Mouse (Mus musculus) T-cell, adult 2 months (primary cell): ENCODE data around the gene Dcaf4.

Source experiments
- DNase-seq: peaks from one replicate; pipeline ENCODE4 v3.0.0; 2022; ENCODE audit warnings: low spot score

Gene Dcaf4

DNA sequence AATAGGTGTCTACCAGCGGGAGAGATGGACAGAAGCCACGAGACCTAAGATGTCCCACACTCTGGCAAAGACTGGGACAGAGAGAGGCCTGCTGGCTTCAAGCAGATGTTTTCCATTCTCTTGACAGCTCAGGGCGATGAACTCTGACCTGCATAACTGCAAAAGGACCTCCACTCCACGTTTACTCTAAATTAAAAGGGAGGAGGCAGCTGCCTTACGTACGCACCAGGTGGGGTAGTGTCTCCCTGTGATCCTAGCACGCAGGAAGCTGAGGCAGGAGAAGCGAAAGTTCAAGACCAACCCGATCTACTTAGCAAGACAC is 24.3 kb upstream of the Dcaf4 start:
- DNase-seq: no peak

DNA sequence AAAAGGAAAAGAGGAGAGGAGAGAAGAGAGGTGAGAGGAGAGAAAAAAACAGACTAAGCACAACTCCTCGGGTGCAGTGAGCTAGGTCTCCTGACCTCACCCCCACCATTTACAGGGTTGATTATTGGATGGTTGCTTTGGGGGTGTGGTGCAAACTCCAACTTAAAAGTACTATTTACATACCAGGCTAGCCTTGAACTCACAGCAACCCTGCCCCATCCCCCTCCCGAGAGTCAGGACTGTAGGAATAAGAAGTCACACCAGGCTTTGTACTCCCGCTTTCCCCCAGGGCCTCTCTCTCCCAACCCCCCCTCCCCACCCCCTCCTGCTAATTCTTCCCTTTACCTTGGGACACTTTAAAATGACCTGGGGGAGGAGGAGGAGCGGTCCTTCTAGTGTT is 23.9 kb upstream of the Dcaf4 start:
- no peak for DNase-seq

DNA sequence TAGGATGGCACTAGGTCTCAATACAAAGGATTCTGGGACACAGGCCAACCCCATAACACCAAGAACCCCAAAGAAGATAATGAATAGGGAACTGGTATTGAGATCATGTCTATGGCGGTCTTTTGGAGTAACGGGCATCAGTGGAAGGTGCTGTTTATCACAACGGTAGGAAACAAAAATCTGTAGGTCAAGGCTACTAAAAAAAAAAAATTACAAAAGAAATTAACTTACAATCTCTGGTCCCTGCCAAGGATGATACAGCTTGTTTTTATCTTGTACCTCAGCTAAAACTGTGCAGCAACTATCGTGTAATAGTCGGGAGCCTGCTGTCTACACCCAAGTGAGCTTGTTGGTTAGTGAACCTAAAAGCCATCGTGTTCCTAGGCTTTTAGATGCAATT is 23.5 kb upstream of the Dcaf4 start:
- no peak for DNase-seq

DNA sequence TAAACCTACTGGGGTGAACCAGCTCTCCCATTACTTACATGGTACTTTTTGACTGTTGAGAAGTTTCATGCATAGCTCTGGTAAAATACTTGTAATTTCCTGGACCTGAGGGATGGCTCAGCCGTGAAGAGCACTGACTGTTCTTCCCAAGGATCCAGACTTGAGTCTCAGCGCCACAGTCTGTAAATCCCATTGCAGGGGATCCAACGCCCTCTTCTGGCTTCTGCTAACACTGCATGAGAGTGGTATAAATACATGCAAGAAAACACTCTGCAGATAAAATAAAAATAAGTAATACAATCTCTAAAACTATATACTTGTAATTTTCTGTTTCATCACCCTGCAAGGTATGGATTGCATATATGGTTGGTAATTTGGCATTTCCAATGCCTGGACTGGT is 22.3 kb upstream of the Dcaf4 start:
- no peak for DNase-seq

DNA sequence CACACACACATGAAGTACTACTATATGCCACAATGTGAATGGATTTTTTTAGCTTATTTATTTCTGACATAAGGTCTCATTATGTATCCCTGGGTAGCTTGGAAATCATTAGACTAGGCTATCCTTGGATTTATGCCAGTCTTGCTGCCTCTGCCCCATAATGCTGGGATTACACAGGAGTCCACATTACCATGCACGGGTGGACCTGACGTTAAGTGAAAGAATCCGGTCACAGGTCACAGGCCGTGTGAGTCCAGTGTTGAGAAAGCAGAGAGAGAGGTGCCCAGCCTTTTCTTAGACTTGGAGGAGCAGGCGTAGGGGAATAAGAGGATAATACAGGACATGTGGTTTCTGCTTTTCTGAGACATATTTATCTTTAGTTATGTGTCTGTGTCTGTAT is 21.0 kb upstream of the Dcaf4 start:
- DNase-seq: no peak

DNA sequence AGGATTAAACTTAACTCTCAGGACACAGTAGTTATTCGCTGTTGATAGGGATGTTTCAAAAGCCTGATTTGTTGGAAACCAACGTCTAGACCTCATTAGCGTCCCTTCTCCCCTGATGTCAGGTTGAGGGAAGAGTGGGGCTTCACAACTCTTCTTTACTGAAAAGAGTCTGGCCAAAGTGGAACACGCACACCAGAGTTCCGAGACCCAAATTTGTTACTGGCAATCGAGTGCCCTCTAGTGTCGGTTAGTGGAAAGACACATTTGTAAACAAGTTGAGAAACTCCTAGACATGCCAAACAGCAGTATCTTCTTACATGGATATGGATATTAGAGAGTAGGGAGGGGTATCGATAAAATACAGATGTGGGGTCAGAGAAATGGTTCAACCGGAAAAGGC is 18.1 kb upstream of the Dcaf4 start:
- DNase-seq: peak; percentile 49

DNA sequence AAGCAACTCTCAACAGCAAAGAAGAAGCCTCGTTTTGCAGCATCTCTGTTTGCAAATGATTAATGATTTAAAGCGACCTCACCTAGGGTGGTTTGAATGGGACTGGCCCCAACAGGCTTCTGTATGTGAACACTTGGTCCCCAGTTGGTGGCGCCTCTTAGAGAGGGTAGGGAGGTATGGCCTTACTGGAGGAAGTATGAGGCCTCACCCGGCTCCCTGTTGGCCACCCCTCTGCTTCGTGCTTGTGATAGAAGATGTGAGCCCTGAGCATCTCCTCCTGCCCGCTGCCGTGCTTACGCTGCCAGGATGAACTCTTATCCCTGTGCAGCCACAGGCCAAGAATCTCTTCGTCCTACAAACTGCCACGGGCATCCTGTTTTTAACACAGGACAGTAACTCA is 13.7 kb upstream of the Dcaf4 start:
- no peak for DNase-seq

DNA sequence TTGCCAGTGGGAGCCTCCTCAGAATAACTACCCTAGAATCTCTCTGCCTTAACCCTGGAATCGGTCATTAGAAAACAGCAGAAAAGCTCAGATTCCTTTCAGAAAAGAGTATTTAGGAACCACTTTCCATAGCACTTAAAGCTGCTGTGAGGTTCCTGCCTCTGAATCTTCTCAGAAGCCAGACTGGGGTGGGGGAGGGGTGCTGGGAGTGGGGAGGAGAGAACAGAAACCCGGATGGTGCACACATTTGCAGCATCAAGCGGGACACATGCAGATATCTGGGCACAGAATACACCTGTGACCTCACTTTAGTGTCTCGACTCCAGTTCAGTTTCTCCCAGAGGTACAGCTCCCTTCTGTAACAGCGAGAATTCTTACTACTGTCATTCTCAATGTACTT is 9.7 kb upstream of the Dcaf4 start:
- DNase-seq: no peak

DNA sequence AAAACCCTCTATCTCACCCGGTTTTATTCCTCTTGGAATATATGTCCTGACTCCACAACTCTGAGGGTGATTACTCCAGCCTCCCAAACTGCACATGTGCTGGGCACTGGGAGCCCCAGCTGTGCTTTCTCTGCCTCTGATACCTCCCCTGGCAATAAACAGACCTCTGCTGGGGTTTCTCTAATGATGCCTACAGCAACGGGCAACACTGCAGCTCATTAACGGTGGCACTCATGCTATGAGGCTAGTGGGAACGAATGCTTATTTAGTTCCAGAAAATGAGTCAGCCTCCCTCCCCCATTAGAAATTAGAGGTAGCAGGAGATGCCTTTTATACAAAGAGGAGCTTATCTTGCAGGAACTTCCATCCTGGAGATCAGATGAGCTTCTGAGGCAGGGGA is 7.5 kb upstream of the Dcaf4 start:
- no peak for DNase-seq

DNA sequence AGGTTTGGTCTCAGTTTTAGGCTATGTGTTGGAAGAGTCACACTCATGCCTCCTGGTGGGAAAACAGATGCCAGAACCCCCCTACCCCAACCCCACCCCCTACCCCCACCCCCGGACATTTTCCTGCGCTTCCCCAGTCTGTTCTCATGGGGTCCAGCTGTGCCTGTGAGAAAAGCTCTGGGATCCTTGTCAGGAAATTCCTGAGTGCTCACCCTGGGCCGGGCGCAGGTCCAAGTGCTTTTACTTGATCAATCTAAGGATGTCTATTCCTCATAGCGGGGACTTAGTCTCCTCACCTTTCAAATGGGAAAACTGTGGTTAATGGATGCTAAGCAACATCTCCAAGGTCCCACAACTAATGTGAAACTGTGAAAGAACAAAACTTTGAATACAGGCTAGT is 7.1 kb upstream of the Dcaf4 start:
- DNase-seq: no peak

DNA sequence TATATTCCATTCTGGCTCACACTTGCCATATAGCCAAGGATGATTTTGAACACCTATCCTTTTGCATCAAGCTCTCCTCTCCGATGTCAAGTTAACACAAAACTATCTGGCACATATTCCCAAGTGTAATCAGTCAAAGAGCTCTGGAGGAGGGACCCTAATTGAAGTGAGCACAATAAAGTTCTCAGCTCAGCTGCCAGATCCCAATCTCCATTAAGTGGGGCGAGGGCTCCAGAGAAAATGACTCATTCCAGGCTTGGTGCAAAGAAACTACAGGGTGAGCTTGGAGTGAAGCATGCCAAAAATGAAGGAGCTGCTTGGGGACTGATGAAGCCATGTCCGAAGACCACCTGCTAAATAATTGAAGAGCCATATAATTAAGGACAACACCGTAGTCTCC is 6.0 kb upstream of the Dcaf4 start:
- no peak for DNase-seq

DNA sequence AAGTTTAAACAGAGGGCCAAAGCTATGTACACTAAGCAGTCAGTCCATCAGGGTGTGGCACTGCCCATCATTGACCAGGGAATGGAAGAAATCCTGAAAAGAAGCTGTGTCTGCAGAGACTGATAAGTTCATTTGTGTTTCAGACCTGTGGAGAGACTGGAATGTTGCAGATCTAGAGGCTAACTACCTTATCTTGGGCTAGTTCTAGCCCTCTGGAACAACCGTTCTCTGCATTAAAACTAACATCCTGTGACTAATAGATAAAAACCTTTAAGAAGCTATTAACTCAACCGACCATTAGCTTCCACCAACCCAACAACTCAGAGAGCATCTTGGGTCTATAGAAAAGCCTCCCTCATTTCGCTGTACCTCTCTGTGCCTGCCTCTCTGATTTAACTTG is 2.7 kb upstream of the Dcaf4 start:
- DNase-seq: no peak

DNA sequence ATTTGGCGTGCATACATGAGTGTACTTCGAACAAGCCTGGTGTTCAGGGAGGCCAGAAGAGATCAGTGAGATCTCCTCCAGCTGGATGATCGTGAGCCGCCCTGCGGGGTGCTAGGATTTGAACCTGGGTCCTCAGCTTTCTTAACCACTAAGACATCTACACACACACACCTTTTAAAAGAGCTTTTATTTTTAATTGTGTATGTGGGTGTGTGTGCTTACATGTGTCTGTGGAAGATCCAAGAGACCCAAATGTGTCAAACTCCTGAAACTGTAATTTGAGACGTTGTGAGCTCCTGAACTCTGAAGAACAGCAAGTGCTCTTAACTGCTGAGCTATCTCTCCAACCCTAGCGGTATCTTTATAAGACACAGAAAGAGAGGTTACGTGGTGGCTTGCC is 817 bp downstream of the Dcaf4 start:
- DNase-seq: no peak

DNA sequence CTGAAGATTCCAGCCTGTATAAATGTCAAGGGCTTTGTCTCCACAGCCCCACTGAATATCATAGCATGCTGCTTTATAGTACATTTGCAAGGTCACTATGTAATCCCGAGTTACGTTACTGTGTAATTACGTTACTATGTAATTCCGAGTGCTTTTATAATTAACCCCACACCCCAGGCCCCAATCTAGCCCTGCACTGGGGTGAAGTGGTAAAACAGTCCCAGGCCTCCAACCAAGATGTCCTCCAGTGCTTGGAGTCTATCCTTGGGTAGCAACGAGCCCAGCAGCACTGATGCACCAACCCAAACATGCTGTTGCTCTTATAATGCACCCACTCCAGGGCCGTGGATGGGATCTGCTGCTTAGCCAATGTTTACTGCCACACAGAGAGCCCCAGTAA is 2.8 kb downstream of the Dcaf4 start:
- DNase-seq: no peak

DNA sequence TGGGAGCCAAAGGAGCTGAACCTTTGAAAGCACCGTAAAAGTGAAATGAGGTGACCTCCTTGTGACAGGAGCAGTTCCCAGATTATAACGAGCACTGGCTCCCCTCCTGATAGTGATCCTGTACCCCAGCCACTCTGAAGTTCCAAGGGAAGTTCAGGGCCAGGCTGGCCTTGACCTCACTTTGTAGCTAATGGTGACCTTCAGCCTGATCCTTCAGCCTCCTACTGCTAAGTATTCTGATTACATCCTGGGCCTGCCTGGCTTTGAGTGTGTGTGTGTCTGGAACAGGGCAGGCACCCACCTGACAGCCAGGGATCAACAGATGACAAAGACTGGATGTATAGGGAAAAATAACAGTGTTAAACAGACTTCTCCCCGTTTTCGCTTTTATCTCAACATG is 3.6 kb downstream of the Dcaf4 start:
- no peak for DNase-seq

DNA sequence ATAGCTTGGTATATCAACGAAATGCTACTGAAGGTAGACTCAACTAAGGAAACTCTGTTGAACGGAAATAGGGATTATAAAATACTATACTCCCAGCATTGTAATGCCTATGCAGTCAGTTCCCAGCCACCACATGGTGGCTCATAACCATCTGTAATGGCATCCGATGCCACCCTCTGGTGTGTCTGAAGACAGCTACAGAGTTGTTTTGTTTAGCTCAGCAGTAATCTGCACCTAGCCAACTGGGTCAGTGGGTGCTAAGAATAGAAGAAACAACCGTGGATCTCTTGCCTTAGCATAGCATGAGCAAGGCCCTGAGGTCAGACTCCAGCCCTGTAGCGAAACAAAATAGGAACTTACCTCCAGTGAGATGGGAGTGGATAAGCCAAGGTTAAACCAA is 4.1 kb downstream of the Dcaf4 start:
- no peak for DNase-seq

DNA sequence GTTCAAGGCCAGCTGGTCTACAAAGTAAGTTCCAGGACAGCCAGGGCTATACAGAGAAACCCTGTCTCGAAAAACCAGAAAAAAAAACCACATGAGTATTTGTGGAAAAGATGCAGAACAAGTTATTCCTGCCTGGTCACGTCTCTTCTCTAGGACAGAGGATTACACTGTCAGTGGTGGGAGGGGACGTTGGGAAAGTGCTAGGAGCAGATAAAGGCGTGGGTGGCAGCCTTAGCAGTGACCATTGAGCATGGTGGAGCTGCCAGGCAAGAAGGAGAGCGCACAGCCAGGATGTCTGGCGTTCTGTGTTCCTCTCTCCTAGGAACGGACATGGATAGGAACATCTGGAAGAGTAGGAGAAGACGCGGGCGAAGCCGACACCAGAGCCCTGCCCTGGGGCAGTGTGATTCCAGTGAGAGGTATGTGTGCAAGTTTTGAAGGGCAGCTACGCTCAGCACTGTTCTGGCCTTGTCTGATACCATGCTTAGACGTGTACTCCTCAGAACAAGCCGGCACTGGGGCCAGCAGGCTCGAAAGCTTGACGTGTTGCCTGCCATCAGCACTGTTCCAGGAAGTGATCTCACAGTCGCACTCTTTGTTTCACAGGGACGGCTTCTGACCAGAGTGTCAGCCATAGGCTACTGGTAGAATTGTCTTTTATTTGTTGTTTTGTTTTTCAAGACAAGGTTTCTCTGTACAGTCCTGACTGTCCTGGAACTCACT is 5.7 kb downstream of the Dcaf4 start:
- no peak for DNase-seq

DNA sequence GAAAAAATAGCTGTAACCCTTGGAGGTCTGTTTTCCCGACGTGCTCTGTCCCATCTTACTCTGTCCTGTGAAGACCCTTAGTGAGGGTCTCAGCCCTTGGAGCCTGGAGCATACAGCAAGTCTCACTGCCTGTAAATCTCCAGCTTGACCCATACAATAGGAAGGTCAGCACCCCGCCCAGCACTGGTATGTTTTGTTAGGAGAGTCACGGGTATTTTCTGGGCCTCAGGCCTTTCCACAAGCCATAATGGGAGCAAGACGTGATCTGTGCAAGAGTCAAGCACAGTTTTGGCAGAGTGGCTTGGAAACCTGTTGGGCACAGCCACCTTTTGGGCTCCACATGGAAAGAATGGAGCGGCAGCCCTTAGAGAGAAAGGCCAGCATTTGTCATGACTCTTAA is 7.5 kb downstream of the Dcaf4 start:
- no peak for DNase-seq

DNA sequence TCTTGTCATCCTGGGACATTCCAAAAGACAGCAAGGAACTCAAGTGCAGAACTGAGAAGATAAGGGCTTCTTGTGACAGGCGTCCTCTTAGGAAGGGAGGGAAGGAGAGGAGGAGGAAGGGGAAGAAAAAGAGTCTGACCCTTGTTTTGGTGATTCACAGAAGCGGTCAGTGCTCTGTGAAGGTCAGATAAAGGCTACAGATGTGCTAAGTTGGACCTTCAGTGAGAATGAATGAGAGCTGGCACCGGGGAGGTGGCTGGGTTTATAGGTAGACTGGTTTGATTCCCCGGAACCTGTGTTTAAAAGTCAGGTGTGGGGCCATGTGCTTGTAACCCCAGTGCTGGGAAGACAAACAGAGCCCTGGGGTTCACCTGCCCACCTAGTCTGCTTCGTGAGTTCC is 8.4 kb downstream of the Dcaf4 start:
- no peak for DNase-seq

DNA sequence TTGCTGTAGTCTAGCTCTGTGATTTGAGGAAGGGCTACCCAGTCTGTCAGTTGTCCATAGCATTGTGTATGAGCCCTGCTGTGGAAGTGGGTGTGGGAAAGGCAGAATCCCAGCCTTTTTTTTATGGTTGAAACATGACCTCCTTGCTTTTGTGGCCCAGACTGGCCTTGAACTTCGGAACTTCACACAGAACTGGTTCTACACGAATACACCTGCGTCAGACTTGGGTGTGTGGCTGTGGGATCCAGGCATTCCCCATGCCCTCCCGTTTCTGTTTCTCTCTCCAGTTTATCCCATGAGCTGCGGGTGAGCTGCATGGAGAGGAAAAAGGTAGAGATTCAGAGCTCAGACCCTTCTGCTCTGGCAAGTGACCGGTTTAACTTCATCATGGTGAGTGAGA is 11.7 kb downstream of the Dcaf4 start:
- no peak for DNase-seq

DNA sequence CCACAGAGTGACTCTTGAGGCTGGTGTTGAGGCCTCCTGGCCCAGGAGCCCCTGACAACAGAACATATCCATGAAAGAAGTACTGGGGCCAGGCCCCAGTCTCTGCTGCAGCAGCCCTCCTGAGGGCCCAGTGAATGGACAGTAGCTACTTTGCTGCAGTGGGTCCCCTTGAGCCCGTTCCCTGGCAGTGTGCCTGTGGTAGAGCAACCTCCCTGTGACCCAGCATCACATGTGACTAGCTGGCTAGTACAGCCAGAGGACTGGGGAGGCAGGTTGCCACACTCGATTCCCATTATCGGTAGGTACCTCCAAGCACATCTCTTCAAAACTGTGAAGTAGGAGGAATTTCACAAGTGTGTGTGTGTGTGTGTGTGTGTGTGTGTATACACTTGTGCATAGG is 12.7 kb downstream of the Dcaf4 start:
- DNase-seq: no peak

DNA sequence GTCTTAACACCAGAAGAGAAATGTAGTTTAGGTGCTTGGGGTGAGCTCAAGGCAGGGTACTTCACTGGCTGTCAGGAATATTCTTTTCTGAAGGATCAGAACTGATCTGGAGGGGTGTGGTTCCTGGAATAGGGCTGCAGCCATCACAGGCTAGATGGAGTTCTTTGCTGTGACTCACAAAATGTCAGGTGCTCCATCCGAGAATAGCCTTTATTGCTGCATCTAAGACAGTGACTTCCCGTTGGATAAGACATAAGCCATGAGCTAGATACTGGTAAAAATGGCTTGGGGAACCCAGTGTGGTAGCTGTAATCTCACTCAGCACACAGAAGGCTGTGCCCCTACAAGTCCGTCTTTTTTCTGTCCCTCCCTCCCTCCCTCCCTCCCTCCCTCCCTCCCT is 13.9 kb downstream of the Dcaf4 start:
- no peak for DNase-seq

DNA sequence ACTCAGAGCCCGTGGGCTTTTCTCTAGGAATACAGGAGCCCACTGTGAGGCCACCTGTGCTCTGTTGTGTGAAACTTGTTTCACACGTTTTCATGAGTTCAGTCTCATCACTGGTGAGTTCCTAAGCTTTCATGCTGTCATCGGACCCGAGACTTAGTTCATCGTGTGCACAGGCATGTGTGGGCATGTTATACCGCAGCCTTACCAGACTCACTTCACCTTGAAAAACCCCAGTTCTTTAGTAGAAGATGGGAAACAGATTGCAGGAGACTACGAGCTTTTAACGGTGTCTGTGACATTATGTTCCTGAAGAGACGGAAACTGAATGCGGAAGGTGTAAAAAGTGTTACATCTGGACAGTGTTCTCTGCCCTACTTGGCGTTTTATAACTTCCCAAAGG is 15.2 kb downstream of the Dcaf4 start:
- DNase-seq: no peak

DNA sequence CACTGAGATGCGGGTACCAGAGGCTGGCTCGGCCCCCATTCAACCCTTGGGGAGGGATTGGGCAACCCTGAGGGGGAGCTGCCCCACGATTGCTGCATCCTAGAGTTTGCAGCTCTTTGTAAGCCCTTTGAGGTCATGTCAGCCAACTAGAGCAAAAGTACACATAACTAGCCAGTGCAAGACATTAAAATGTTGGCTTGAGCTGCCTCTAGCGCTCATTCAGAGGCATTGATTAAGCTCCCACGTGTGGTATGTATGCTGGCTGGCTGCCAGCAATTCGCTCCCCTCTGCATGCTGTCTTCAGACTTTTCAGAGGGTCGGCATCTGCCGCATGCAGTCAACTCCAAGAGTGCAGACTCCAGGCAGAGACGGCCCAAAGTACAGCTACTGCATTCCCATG is 15.8 kb downstream of the Dcaf4 start:
- no peak for DNase-seq

DNA sequence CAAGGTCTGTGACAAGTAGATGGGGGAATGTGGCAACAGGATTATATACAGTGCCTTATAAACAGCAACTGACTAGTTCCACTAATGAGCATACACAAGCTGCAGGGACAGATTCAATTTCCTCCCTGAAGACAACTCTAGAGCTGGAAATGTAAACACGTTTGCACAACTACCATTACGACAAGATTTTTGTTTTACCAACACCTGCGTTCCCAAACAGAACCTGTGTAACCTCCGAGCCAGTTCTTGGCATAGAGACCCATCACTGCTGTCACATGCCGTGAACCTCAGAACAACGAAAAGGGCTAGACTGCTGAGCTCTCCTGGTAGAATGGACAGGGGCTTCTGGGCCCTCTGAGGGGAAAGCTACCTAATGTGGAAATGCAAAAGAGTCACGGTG is 23.7 kb downstream of the Dcaf4 start:
- no peak for DNase-seq
